Mouse (Mus musculus) embryonic fibroblast, embryonic 13.5 days (primary cell): ENCODE results near the gene Cradd.

Experiments used
- CTCF ChIP-seq: IDR thresholded peaks from 2 replicates; pipeline ENCODE4 v1.5.1; 2011; ENCODE audit warnings: mild to moderate bottlenecking, control low read depth, low read length, moderate library complexity, borderline replicate concordance; ENCODE audit not compliant: insufficient read depth
- POLR2A ChIP-seq: IDR thresholded peaks from 2 replicates; pipeline ENCODE4 v1.6.1; 2011; ENCODE audit warnings: low read depth, mild to moderate bottlenecking, control low read depth, low read length, moderate library complexity

- TF ChIP-seq POLR2A (no peak), CTCF (no peak)
Observed at GRCm38 (mm10) chr10:95170721-95171354, 153.1 kb downstream of the Cradd start.
